Mouse (Mus musculus) intestine, postnatal 0 days (tissue): ENCODE measurements around the gene Gm10762. TPM values are rescaled to one million over a fixed set of nuclear protein-coding genes. Genes with fewer than 3 reads are reported as not detected.

Experiments used
- ATAC-seq: fragments of 200-750 bp; cut with Nextera tagmentation; 2 replicates; pipeline ENCODE4 v1.8.0; 2017; ENCODE audit warnings: mild to moderate bottlenecking, moderate TSS enrichment, moderate library complexity
- H3K27ac ChIP-seq: fragments of 300-500 bp; sonication (generic); 2 replicates; pipeline ENCODE4 v1.5.1; 2014; ENCODE audit warnings: mild to moderate bottlenecking, low read depth, low read length, moderate library complexity
- H3K27me3 ChIP-seq: fragments of 300-500 bp; sonication (generic); replicated peaks from 2 replicates; pipeline ENCODE4 v1.6.1; 2014; ENCODE audit warnings: low read length, mixed read lengths; ENCODE audit not compliant: control insufficient read depth, insufficient read depth
- H3K36me3 ChIP-seq: fragments of 300-500 bp; sonication (generic); 2 replicates; pipeline ENCODE4 v1.6.1; 2014; ENCODE audit warnings: mild to moderate bottlenecking, moderate library complexity; ENCODE audit not compliant: control insufficient read depth, insufficient read depth
- H3K4me1 ChIP-seq: fragments of 300-500 bp; sonication (generic); replicated peaks from 2 replicates; pipeline ENCODE4 v1.6.1; 2014; ENCODE audit warnings: antibody characterized with exemption, low read length, mixed read lengths; ENCODE audit not compliant: control insufficient read depth, insufficient read depth
- H3K4me2 ChIP-seq: fragments of 300-500 bp; sonication (generic); replicated peaks from 2 replicates; pipeline ENCODE4 v1.6.1; 2014; ENCODE audit warnings: low read depth, mild to moderate bottlenecking, moderate library complexity
- H3K4me3 ChIP-seq: fragments of 300-500 bp; sonication (generic); 2 replicates; pipeline ENCODE4 v1.5.1; 2014; ENCODE audit warnings: low read depth, low read length
- H3K9ac ChIP-seq: fragments of 300-500 bp; sonication (generic); 2 replicates; pipeline ENCODE4 v1.6.1; 2014; ENCODE audit warnings: mild to moderate bottlenecking, low read depth, low read length
- H3K9me3 ChIP-seq: fragments of 300-500 bp; sonication (generic); 2 replicates; pipeline ENCODE4 v1.6.1; 2016; ENCODE audit warnings: mixed run types; ENCODE audit not compliant: control insufficient read depth
- CTCF ChIP-seq: sonication (generic); IDR thresholded peaks from 2 replicates; pipeline ENCODE4 v1.5.1; 2016; ENCODE audit warnings: low read depth, mild to moderate bottlenecking, control low read depth, antibody characterized with exemption, moderate library complexity
- WGBS: fragments of 180-500 bp; shearing (Covaris S2); extraction: QIAGEN DNeasy Blood & Tissue Kit; methylation state at CpG from one replicate; pipeline ENCODE4 v1.1.7; 2014; 5-methylcytosine and 5-hydroxymethylcytosine counted together
- microRNA-seq: library from miRNA; unstranded; fragments of <30 nt; microRNA quantifications from one replicate; pipeline ENCODE4, GENCODE M21; 2016
- polyA plus RNA-seq: library from polyadenylated mRNA; unstranded; fragments of >200 nt; fragmentation: Nextera tagmentation; extraction: Ambion mirVana; gene quantifications from 2 replicates; pipeline ENCODE4 v1.2.1, GENCODE M21; 2015

The Gm10762 gene
- polyA plus RNA-seq, 1 experiment from 2014 or later, result 10.6 TPM

- TF ChIP-seq CTCF, result peak; percentile 94
- WGBS, result 29% methylated on average over 6 of the region's 6 CpGs
- Histone ChIP-seq H3K27ac (no peak overlapping the region), H3K4me2 (no peak overlapping the region), H3K4me1 (no peaks in the 10 kb centered on the region), H3K27me3 (no peaks in the 10 kb centered on the region), H3K36me3 (no peaks in the 10 kb centered on the region), H3K9me3 (no peaks in the 10 kb centered on the region), H3K9ac (no peak overlapping the region), H3K4me3 (no peak overlapping the region)
- ATAC-seq, result no peak
Measured at GRCm38 (mm10) chr2:128947962-128948588, 19.4 kb downstream of the Gm10762 start.

GRCm38 (mm10) chr2:128943538-128944528, 23.7 kb downstream of the Gm10762 start, which contains the start of gene Zc3h8:
Gene Zc3h8, minus strand, starts transcription at chr2:128944077.
- H3K4me3 ChIP-seq, result peak within 1 kb of the TSS; percentile 80
- no peaks in the 10 kb centered on the region for H3K9me3 ChIP-seq
- H3K36me3 ChIP-seq, result 0 out of 2 replicates have a peak, but pooled peaks cover 8% of the 10 kb centered on the region
- peak within 1 kb of the TSS; percentile 78 for H3K27ac ChIP-seq
- peak within 1 kb of the TSS; percentile 65 for H3K9ac ChIP-seq
- under 1% methylated on average over 65 of the region's 65 CpGs for WGBS
- H3K27me3 ChIP-seq, result no peaks in the 10 kb centered on the region
- peak within 1 kb of the TSS; percentile 94 for H3K4me2 ChIP-seq
- peak; percentile 96 for ATAC-seq
- TF ChIP-seq CTCF, result no peak
- H3K4me1 ChIP-seq, result no peaks in the 10 kb centered on the region

GRCm38 (mm10) chr2:128936256-128936655, 31.3 kb downstream of the Gm10762 start:
- ATAC-seq, result no peak
- TF ChIP-seq CTCF, result no peak
- no peak overlapping the region for H3K9ac ChIP-seq

GRCm38 (mm10) chr2:128930704-128931103, 36.8 kb downstream of the Gm10762 start:
- ATAC-seq, result peak; percentile 76
- H3K27me3 ChIP-seq, result no peaks in the 10 kb centered on the region
- peaks cover 13% of the 10 kb centered on the region; the same call in 1 of the 2 replicates for H3K36me3 ChIP-seq

More at GRCm38 (mm10) chr2:128936256-128936655, 31.3 kb downstream of the Gm10762 start:
- no peak overlapping the region for H3K27ac ChIP-seq
- peaks cover 15% of the 10 kb centered on the region; the same call in 1 of the 2 replicates for H3K36me3 ChIP-seq
- WGBS, result 63% methylated on average over 3 of the region's 3 CpGs
- no peak overlapping the region for H3K4me2 ChIP-seq
- no peaks in the 10 kb centered on the region for H3K4me1 ChIP-seq
- H3K9me3 ChIP-seq, result no peaks in the 10 kb centered on the region
- no peaks in the 10 kb centered on the region for H3K27me3 ChIP-seq
- no peak overlapping the region for H3K4me3 ChIP-seq

GRCm38 (mm10) chr2:128928446-128928845, 39.1 kb downstream of the Gm10762 start:
- peaks cover 11% of the 10 kb centered on the region; the same call in 1 of the 2 replicates for H3K36me3 ChIP-seq
- ATAC-seq, result no peak
- H3K4me1 ChIP-seq, result no peaks in the 10 kb centered on the region
- 83% methylated on average over 3 of the region's 3 CpGs for WGBS
- TF ChIP-seq CTCF, result no peak
- H3K27me3 ChIP-seq, result no peaks in the 10 kb centered on the region
- no peak overlapping the region for H3K9ac ChIP-seq
- H3K27ac ChIP-seq, result no peak overlapping the region
- H3K4me2 ChIP-seq, result no peak overlapping the region
- H3K9me3 ChIP-seq, result no peaks in the 10 kb centered on the region
- H3K4me3 ChIP-seq, result no peak overlapping the region

More at GRCm38 (mm10) chr2:128930704-128931103, 36.8 kb downstream of the Gm10762 start:
- Histone ChIP-seq H3K9ac (no peak overlapping the region), H3K27ac (0 out of 2 replicates have a peak overlapping the region, but pooled peaks have one; percentile 31), H3K4me2 (no peak overlapping the region), H3K9me3 (no peaks in the 10 kb centered on the region), H3K4me1 (no peaks in the 10 kb centered on the region), H3K4me3 (no peak overlapping the region)
- TF ChIP-seq CTCF, result no peak

GRCm38 (mm10) chr2:128924799-128925198, 42.7 kb downstream of the Gm10762 start:
- no peak for ATAC-seq
- H3K27ac ChIP-seq, result no peak overlapping the region
- H3K4me2 ChIP-seq, result no peak overlapping the region
- 98% methylated on average over 4 of the region's 4 CpGs for WGBS
- H3K27me3 ChIP-seq, result no peaks in the 10 kb centered on the region
- no peak for TF ChIP-seq CTCF
- no peak overlapping the region for H3K9ac ChIP-seq
- no peak overlapping the region for H3K4me3 ChIP-seq
- H3K9me3 ChIP-seq, result no peaks in the 10 kb centered on the region
- no peaks in the 10 kb centered on the region for H3K4me1 ChIP-seq
- peaks cover 11% of the 10 kb centered on the region; the same call in 1 of the 2 replicates for H3K36me3 ChIP-seq

Small RNA genes within 50 kb of the gene (microRNA-seq; reads per million reads assigned to microRNA genes)
- gene Gm22859, result not detected

Other genes with a start within 250 kb of the Gm10762 start
- 108 and 112 TPM in 2 replicates for gene Tmem87b, start 149.6 kb downstream of the Gm10762 start, polyA plus RNA-seq
- 3.6 and 4.0 TPM in 2 replicates for gene Fbln7, start 104.7 kb downstream of the Gm10762 start, polyA plus RNA-seq
- 4.6 and 4.8 TPM in 2 replicates for gene Zc3h8, start 23.6 kb downstream of the Gm10762 start, polyA plus RNA-seq
- 2.3 and 2.6 TPM in 2 replicates for gene Zc3h6, start 323 bp downstream of the Gm10762 start, polyA plus RNA-seq
- gene Vinac1, start 80.4 kb upstream of the Gm10762 start, polyA plus RNA-seq, result not detected in 2 replicates
- 3.4 and 3.5 TPM in 2 replicates for gene Ttl, start 98.2 kb upstream of the Gm10762 start, polyA plus RNA-seq
- gene Polr1b, start 133.3 kb upstream of the Gm10762 start, polyA plus RNA-seq, result 5.3 and 6.0 TPM in 2 replicates
- gene Chchd5, start 162.0 kb upstream of the Gm10762 start, polyA plus RNA-seq, result 17.6 and 19.0 TPM in 2 replicates
- 14.4 and 16.0 TPM in 2 replicates for gene Slc20a1, start 231.0 kb upstream of the Gm10762 start, polyA plus RNA-seq